Mouse (Mus musculus) midbrain, embryonic 14.5 days (tissue): ENCODE data around the gene Trim72. TPM values are rescaled to one million over a fixed set of nuclear protein-coding genes. Genes with fewer than 3 reads are reported as not detected.

Experiments
- ATAC-seq: fragments of 200-750 bp; cut with Nextera tagmentation; 2 replicates; pipeline ENCODE4 v1.8.0; 2017; ENCODE audit warnings: moderate number of reproducible peaks, moderate library complexity; ENCODE audit not compliant: low FRiP score, low TSS enrichment
- DNase-seq: peaks from one replicate; pipeline ENCODE4 v3.0.0-alpha.2; 2015
- H3K27ac ChIP-seq: fragments of 300-500 bp; sonication (generic); replicated peaks from 2 replicates; pipeline ENCODE4 v1.5.1; 2014; ENCODE audit warnings: mild to moderate bottlenecking, low read depth, low read length, moderate library complexity
- H3K27me3 ChIP-seq: fragments of 300-500 bp; sonication (generic); 2 replicates; pipeline ENCODE4 v1.6.1; 2014; ENCODE audit warnings: low read length, control low read depth, mixed read lengths; ENCODE audit not compliant: control insufficient read depth, insufficient read depth
- H3K36me3 ChIP-seq: fragments of 300-500 bp; sonication (generic); 2 replicates; pipeline ENCODE4 v1.6.1; 2014; ENCODE audit warnings: low read length, control low read depth; ENCODE audit not compliant: control insufficient read depth, insufficient read depth
- H3K4me1 ChIP-seq: fragments of 300-500 bp; sonication (generic); 2 replicates; pipeline ENCODE4 v1.6.1; 2014; ENCODE audit warnings: mild to moderate bottlenecking, antibody characterized with exemption, low read length, control low read depth; ENCODE audit not compliant: control insufficient read depth, insufficient read depth
- H3K4me2 ChIP-seq: fragments of 300-500 bp; sonication (generic); 2 replicates; pipeline ENCODE4 v1.6.1; 2014; ENCODE audit warnings: mild to moderate bottlenecking, low read length, moderate library complexity
- H3K4me3 ChIP-seq: fragments of 300-500 bp; sonication (generic); replicated peaks from 2 replicates; pipeline ENCODE4 v1.5.1; 2014; ENCODE audit warnings: low read depth, low read length
- H3K9ac ChIP-seq: fragments of 300-500 bp; sonication (generic); replicated peaks from 2 replicates; pipeline ENCODE4 v1.6.1; 2014; ENCODE audit warnings: mild to moderate bottlenecking, low read length, moderate library complexity
- H3K9me3 ChIP-seq: fragments of 300-500 bp; sonication (generic); 2 replicates; pipeline ENCODE4 v1.6.1; 2016; ENCODE audit warnings: low read length, control low read depth, mixed read lengths; ENCODE audit not compliant: control insufficient read depth
- WGBS: fragments of 180-500 bp; shearing (Covaris S2); extraction: QIAGEN DNeasy Blood & Tissue Kit; methylation state at CpG from one replicate; pipeline ENCODE4 v1.1.7; 2014; 5-methylcytosine and 5-hydroxymethylcytosine counted together
- polyA plus RNA-seq: library from polyadenylated mRNA; unstranded; fragments of >200 nt; fragmentation: Nextera tagmentation; extraction: Ambion mirVana; gene quantifications from 2 replicates; pipeline ENCODE4 v1.2.1, GENCODE M21; 2014

Trim72 gene
- polyA plus RNA-seq, 1 experiment from 2014 or later, result not detected

DNA sequence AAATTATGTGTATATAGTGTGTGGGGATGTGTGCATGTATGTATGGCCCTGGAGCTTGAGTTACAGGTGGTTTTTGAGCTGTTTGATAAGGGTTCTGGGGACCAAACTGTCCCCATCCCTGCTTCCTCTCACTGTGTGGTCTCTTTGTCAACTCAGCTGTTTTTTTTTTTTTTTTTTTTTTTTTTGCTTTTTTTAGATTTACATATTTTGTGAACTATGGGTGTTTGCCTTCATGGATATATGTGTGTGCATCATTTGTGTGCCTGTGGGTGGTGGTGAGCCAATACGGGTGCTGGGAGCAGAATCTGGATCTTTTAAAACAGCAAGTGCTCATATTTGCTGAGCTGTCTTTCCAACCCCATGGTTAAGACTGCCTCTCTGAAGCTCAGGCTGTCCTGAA, 14.8 kb upstream of the Trim72 start:
- no peak overlapping the region for H3K4me3 ChIP-seq
- H3K9ac ChIP-seq, result no peak overlapping the region
- no peak for DNase-seq
- no peaks in the 10 kb centered on the region for H3K4me1 ChIP-seq
- no peaks in the 10 kb centered on the region for H3K9me3 ChIP-seq
- ATAC-seq, result no peak
- no peak overlapping the region for H3K27ac ChIP-seq
- no peak overlapping the region for H3K4me2 ChIP-seq
- H3K36me3 ChIP-seq, result peaks cover 66% of the 10 kb centered on the region
- WGBS, result 95% methylated on average over 1 of the region's 1 CpGs
- no peaks in the 10 kb centered on the region for H3K27me3 ChIP-seq

DNA sequence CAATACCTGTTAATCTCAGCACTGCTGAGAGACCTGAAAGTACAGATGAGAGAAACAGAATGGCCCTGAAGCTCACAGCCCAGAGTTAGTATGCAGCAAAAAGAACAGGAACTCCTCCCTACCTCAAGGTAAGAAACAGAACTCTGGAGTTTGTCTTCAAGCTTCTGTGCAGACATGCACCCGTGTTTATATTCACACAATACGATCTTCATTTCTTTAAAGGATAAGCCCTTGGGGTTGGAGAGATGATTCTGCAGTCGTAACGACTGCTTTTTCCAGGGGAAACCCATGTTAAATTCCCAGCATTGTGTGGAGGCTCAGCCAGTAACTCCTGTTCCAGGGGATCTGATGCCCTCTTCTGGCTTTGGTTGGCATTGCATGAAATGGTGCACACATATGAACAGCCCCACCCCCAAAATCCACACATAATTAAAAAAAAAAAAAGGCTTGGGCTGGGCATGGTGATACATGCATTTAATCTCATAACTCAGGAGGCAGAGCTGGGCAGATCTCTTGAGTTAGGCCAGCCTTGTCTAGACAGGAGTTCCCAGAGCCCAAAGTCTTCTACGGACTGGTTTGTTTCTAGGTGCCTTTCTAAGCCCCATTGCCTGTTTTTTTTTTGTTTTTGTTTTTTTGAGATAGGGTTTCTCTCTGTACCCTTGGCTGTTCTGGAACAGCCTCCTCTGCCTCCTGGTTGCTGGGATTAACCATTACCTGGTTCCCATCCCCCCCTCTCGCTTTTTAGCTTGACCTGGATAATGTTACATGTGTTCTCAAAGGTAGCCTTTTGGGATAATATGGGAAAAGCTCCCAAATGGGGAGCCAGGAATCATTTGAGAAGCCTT, 11.9 kb upstream of the Trim72 start:
- Histone ChIP-seq H3K36me3 (peaks cover 36% of the 10 kb centered on the region), H3K27ac (no peak overlapping the region), H3K4me2 (no peak overlapping the region), H3K27me3 (no peaks in the 10 kb centered on the region), H3K4me1 (no peaks in the 10 kb centered on the region), H3K4me3 (no peak overlapping the region), H3K9ac (no peak overlapping the region), H3K9me3 (no peaks in the 10 kb centered on the region)
- DNase-seq (peak; percentile 85), ATAC-seq (peak; percentile 34; the same call in 1 of the 2 replicates)
- WGBS, result 49% methylated on average over 6 of the region's 6 CpGs

- Histone ChIP-seq H3K4me1 (no peaks in the 10 kb centered on the region), H3K9me3 (no peaks in the 10 kb centered on the region), H3K36me3 (peaks cover 29% of the 10 kb centered on the region), H3K27me3 (no peaks in the 10 kb centered on the region), H3K4me3 (no peak overlapping the region), H3K9ac (no peak overlapping the region), H3K27ac (no peak overlapping the region), H3K4me2 (no peak overlapping the region)
- no peak for ATAC-seq
- DNase-seq, result no peak
- WGBS, result 55% methylated on average over 5 of the region's 5 CpGs
Observed at GRCm38 (mm10) chr7:127992488-127993340, 11.0 kb upstream of the Trim72 start.

DNA sequence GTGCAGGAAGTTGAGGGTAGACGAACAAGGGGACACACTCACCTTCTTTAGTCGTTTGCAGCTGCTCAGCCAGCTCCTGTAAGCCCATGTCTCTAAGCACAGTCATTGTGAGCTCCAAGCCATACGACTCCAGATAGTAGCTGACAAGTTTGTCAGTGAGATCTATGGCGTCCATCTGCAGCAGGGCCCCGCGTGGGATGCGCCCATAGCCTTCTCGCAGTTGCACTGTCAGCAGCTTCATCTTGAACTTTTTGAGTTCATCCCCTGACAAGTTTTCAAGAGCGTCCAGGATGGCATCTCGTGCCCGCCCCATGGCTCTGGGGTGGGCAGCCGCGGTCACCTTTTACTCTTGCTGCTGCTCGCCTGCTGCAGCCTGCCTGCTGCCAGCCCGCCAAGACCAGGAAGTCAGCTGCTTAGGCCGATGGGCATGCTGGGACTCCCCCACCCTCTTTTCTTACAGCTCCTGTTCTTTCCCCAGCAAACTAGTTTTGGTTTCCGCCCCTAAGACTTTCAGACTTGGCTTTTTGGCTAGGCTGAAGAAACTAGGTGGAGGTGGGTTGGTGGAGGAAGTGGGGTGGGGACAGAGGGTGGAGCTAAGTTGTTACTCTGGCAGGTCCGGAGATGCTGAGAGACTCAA, 10.3 kb upstream of the Trim72 start, which contains the start of gene Pycard:
Gene Pycard (minus strand): TSS at position 527 of the 637 bp plus-strand sequence.
- no peak for DNase-seq
- H3K4me2 ChIP-seq, result no peak within 1 kb of the TSS

DNA sequence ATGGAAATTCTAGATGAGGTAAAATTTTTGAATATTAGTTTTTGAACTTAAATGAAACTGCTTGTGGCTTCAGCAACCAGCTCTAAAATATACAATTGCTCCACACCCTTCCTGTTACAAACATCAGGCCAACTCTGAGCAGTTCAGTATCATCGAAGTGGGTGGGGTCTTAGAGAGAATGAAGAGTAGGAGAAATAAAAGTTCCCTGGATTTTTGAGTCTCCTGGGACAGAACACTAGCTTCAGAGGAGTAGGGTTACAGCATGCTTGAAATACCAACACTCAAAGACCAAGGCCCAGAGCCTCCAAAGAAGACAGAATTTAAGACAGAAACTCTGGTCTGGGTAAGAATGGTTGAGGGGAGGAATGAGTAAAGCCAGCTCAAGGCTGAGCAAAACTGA, 4.3 kb upstream of the Trim72 start:
- Histone ChIP-seq H3K9ac (no peak overlapping the region), H3K36me3 (no peaks in the 10 kb centered on the region), H3K27me3 (no peaks in the 10 kb centered on the region), H3K4me2 (no peak overlapping the region), H3K4me1 (no peaks in the 10 kb centered on the region), H3K27ac (no peak overlapping the region), H3K9me3 (no peaks in the 10 kb centered on the region), H3K4me3 (no peak overlapping the region)
- WGBS, result 93% methylated on average over 1 of the region's 1 CpGs
- DNase-seq (no peak), ATAC-seq (no peak)

More for the DNA sequence above, 10.3 kb upstream of the Trim72 start, which contains the start of gene Pycard:
- H3K9ac ChIP-seq, result no peak within 1 kb of the TSS
- peaks cover 22% of the 10 kb centered on the region for H3K36me3 ChIP-seq
- no peaks in the 10 kb centered on the region for H3K4me1 ChIP-seq
- 22% methylated on average over 18 of the region's 18 CpGs for WGBS
- H3K27me3 ChIP-seq, result no peaks in the 10 kb centered on the region
- H3K9me3 ChIP-seq, result no peaks in the 10 kb centered on the region
- ATAC-seq, result no peak
- no peak within 1 kb of the TSS for H3K4me3 ChIP-seq
- H3K27ac ChIP-seq, result no peak within 1 kb of the TSS

GRCm38 (mm10) chr7:128000068-128000950, 3.4 kb upstream of the Trim72 start:
- no peaks in the 10 kb centered on the region for H3K27me3 ChIP-seq
- 88% methylated on average over 1 of the region's 1 CpGs for WGBS
- no peak overlapping the region for H3K4me2 ChIP-seq
- H3K27ac ChIP-seq, result no peak overlapping the region
- H3K4me1 ChIP-seq, result no peaks in the 10 kb centered on the region
- H3K9me3 ChIP-seq, result no peaks in the 10 kb centered on the region
- ATAC-seq, result no peak
- H3K36me3 ChIP-seq, result no peaks in the 10 kb centered on the region
- H3K9ac ChIP-seq, result no peak overlapping the region
- DNase-seq, result no peak
- no peak overlapping the region for H3K4me3 ChIP-seq

- no peak for DNase-seq
- Histone ChIP-seq H3K4me1 (no peaks in the 10 kb centered on the region), H3K27ac (no peak overlapping the region), H3K9me3 (no peaks in the 10 kb centered on the region), H3K9ac (no peak overlapping the region), H3K4me3 (no peak overlapping the region), H3K27me3 (no peaks in the 10 kb centered on the region), H3K4me2 (no peak overlapping the region), H3K36me3 (no peaks in the 10 kb centered on the region)
- 91% methylated on average over 6 of the region's 6 CpGs for WGBS
- no peak for ATAC-seq
Observed at GRCm38 (mm10) chr7:128003098-128003497, 651 bp upstream of the Trim72 start.

GRCm38 (mm10) chr7:128004150-128004486, 369 bp downstream of the Trim72 start:
- no peaks in the 10 kb centered on the region for H3K27me3 ChIP-seq
- no peak overlapping the region for H3K4me2 ChIP-seq
- no peak overlapping the region for H3K27ac ChIP-seq
- H3K4me3 ChIP-seq, result no peak overlapping the region
- 74% methylated on average over 5 of the region's 5 CpGs for WGBS
- no peak overlapping the region; the same call in 1 of the 2 replicates for H3K9ac ChIP-seq
- DNase-seq, result no peak
- H3K4me1 ChIP-seq, result no peaks in the 10 kb centered on the region
- ATAC-seq, result no peak
- no peaks in the 10 kb centered on the region for H3K9me3 ChIP-seq
- no peaks in the 10 kb centered on the region for H3K36me3 ChIP-seq
